Mouse (Mus musculus) spleen, postnatal 36 days (tissue): ENCODE results near the gene Fbrsl1.

Experiments
- DNase-seq, 2 experiments: peaks; one replicate each; pipeline ENCODE4 v3.0.0; 2022; ENCODE audit warnings: low spot score in 2 of 2, mixed read lengths in 1 of 2

Gene Fbrsl1

DNA sequence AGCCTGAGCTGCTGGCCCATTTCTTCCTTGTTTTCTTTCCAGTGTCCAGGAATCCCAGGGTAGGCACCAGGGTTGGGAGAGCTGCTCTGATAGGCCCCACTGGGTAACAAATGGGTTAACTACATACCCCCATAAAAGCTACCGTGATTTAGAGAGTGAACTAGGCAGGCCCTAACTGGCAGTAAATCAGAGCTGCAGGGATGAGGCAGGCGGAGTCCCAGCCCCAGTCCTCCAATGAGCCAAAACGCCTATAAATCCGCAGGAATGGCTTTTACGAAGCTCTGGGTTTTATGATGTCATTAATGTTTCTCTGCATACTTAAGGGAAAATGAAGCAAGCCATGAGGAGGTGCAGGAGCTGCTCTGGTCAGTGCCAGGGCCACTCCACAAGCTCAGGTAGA is 33.3 kb downstream of the Fbrsl1 start:
- DNase-seq: no peak

DNA sequence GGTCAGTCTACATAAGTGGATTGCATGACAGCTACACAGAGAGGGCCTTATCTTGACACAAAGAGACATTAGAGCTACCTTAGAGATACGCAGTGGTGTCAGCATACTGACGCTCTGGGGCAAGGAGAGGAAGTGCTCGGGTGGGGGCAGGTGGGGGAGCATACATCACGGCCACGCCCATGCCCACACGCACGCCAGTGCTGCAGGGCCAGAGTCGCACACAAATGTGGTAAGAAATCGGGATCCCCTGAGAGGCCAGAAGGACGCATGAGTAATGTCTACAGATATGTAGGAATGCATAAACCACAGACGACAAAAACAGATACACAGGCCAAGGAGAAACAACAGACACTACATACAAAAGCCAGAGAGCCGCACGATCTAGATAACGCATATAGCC is 35.3 kb downstream of the Fbrsl1 start:
- no peak for DNase-seq

- no peak for DNase-seq
These were observed 37.9 kb downstream of the Fbrsl1 start for GRCm38 (mm10) chr5:110410386-110410785.

DNA sequence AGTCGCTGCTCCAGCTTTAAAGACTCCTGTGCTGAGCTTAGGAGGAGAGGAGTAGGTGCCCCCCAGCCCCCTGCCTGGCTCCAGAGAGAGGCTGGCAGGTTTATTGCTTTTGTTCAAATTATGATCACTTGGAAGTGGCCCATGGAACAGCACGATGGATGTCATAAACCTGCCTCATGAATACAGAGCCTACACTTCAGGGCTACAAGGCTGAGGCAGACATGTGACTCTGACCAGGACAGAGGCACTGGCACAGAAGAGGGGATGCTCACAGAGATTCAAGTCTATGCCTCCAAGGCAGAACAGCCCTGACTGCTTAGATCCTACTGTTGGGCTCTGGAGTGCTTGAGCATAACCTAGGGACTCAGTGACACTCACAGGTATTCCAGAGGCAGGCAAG is 39.3 kb downstream of the Fbrsl1 start:
- DNase-seq: no peak

DNA sequence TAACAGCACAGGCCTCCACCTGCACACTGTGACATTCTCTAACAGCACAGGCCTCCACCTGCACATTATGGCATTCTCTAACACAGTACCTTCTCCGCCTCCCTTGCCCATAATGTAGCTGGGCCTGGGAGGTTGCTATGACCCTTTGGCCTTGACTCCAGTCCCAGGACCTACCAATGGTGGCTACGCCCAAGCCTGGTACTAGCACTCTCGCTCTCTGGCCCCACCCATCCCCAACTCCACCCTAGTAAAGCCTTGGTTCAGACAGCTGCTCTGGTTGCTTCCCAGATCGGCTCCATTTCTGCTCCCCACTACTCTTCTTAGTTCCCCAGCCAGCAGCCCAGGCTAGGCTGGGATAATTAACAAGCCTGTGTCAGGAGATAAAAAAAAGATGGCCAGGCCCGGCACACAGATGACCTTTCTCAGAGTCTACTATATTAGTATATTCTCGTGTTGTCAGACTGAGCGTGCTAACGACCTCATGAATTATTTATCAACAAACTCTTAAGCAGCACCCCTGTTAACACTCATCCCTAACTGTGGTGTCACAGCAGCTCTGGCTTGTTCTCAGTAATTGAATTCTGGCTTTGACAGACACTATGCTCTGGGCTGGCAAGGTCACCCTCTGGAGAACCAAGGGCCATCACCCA is 42.1 kb downstream of the Fbrsl1 start:
- no peak for DNase-seq

DNA sequence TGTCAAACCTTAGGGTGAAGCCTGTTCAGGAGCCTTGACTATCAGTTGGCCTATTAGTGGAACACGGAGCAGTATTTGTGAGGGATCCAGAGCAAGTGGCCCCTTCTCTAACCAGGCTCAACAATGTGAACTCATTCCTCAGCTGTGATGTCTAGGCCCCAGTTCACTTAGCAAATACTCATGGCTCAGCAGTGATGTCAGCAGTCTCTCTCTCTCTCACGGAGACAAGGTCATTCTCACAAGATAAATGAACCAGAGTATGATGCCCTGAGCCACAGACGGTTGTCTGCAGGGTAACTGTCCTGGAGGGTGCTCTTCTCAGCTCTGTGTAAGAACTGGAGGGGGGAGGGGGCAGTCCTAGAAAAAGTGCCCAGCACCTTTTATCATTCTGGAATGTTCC is 44.4 kb downstream of the Fbrsl1 start:
- DNase-seq: no peak

DNA sequence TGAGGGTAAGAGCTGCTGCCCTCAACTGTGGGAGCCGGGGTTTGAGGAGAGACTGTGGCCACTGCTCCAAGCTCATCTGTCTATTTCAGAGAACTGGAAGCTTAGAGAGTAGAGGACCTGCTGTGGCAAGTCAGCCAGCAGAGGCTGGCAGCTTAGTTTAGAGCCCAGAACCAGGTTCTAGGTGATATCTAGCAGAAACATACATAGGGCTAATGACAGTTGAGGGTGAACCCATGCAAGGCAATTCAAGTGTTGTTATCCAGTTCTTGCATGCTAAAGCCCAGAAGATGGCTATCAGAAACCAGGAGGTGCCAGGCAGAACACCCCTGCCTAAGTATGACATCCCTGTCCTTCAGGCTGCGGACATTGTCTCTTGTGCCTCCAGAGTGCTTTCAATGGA is 45.7 kb downstream of the Fbrsl1 start:
- no peak for DNase-seq

DNA sequence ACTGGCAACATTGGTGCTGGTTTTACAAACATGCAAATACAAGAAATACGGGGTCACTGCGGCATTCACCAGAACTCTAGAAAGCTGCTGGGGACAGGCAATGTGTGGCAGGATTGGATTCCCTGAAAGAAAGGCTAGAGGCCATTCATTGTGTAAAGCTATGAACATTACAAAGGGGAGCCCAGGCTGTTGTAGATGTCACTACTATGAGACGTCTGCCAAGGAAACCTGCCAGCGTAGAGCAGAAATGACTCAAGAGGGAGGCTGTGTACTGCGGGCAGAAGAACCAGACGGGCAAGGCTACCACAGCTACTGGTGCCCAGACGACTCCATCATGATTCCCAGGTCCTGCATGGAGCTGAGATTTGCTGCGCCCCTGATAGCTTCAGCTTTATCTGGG is 47.2 kb downstream of the Fbrsl1 start:
- no peak for DNase-seq

GRCm38 (mm10) chr5:110395006-110395661 is 53.2 kb downstream of the Fbrsl1 start:
- no peak for DNase-seq

DNA sequence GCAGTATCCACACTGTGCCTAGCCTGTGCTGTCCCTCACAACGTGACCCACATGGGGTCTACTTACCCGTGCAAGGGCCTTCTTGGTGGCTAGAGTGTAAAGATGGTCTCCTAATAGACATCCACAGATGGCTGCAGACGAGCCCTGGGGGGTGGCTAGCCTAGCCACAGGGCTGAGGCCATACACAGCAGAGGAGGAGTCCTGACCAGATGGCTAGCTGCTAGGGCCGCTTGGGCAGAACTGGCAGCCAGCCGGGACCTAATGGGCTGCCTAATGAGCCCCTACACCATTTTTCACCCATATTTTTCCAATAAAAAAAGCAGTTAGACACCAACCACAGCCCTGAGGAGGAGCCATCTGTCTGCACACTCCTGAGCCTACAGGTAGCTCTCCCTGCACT is 55.6 kb downstream of the Fbrsl1 start:
- DNase-seq: no peak

- no peak for DNase-seq
These were observed 57.7 kb downstream of the Fbrsl1 start for GRCm38 (mm10) chr5:110390631-110391030.

- DNase-seq: no peak
These were observed 61.0 kb downstream of the Fbrsl1 start for GRCm38 (mm10) chr5:110387332-110387731.

- peak; percentile 25 to 27 for DNase-seq
These were observed 61.7 kb downstream of the Fbrsl1 start for GRCm38 (mm10) chr5:110386371-110387330.

DNA sequence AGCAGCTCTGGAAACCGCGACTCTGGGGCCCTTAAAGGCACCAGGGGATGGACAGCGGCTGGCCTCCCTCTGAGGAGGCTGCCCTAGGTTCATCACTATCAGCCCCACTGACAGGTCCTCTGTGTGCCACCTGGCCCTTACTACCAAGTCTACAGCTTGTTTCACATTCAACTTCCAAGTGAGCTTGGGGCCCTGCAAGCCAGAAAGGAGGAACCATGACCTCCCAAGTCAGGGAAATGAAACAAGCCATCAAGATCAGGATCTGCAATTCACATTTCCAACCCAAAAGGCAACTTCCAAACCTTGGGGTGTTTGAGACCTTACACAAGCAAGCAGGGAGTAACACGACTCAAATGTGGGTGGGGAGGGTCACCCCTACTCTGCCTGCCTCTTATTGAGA is 63.0 kb downstream of the Fbrsl1 start:
- DNase-seq: no peak

- no peak for DNase-seq
These were observed 63.8 kb downstream of the Fbrsl1 start for GRCm38 (mm10) chr5:110384491-110384890.

- no peak for DNase-seq
These were observed 68.5 kb downstream of the Fbrsl1 start for GRCm38 (mm10) chr5:110379823-110380222.

DNA sequence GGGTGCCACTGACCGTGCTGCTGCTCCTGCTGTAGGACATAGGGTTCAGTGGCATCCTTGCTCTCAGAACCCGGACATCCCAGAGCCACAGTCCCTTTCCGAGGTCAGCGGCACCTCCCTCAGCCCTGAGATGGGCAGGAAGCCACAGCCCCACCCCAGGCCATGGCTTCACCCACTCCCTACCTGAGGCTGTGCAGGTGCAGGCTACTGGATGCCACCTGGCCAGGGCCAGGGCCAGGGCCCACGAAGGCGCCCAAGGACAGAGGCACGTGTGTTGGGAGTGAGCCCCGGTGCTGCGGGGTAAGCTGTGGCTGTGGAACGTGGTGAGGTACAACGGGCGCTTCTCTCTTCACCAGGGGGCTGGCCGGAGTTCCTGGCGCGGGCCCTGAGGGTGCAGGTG is 69.2 kb downstream of the Fbrsl1 start:
- no peak for DNase-seq

DNA sequence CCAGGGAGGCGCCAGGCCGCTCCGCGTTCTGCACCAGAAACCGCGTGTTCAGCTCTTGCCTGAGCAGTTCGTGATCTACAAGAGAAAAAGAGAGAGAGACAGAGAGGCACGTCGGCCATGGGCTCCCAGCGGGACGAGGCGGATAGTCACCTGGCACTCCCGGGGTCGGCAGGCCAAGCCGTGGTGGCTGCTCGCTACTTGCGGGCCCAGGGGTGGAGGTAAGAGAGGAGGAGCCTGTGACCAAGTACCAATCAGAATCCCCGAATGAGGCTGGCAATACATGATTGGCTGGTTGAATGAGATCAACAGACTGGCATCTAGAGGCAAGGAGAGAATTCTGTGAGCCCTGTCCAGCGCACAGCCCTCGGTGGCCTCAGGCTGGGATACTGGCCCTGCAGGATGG is 70.1 kb downstream of the Fbrsl1 start:
- no peak for DNase-seq

GRCm38 (mm10) chr5:110376802-110377433 is 71.4 kb downstream of the Fbrsl1 start:
- peak; percentile 33 to 36 for DNase-seq

GRCm38 (mm10) chr5:110363822-110364545 is 84.3 kb downstream of the Fbrsl1 start:
- DNase-seq: no peak

- DNase-seq: peak; percentile 22 to 46
These were observed 85.0 kb downstream of the Fbrsl1 start for GRCm38 (mm10) chr5:110363179-110363821.
